ENCODE assay signal across 12 mouse cellular contexts in genomic region chr3:97690590-97690989, GRCm38 (mm10). TPM values are rescaled to one million over a fixed set of nuclear protein-coding genes. Genes with fewer than 3 reads are reported as not detected.
DNase-seq lines count a peak whose midpoint lies in the region; ATAC-seq lines count a peak whose summit lies in the region.
"Had no signal": no experiment of that assay in that cellular context is flagged by ENCODE, and none has a peak within 500 bp of the region (broad histone marks: within the 10 kb centered on the region; RNA-seq: fewer than 3 reads in every experiment).

No protein-coding gene starts in this region.

- H3K4me2 ChIP-seq in midbrain, embryonic 16.5 days (ENCODE audit: low read length) = no peak overlapping the region
- no peak overlapping the region for H3K4me2 ChIP-seq in embryonic facial prominence, embryonic 12.5 days (replicated peaks)

- 0 out of 2 replicates have a peak overlapping the region, but pooled peaks have one; percentile 13 for H3K27ac ChIP-seq in midbrain, embryonic 10.5 days (replicated peaks)
- no peak overlapping the region for H3K27ac ChIP-seq in midbrain, embryonic 16.5 days (ENCODE audit: low read length)
- no peak overlapping the region for H3K27ac ChIP-seq in embryonic facial prominence, embryonic 12.5 days

- ATAC-seq in midbrain, embryonic 16.5 days = no peak
- ATAC-seq in embryonic facial prominence, embryonic 12.5 days (ENCODE audit: insufficient number of reproducible peaks, insufficient read depth, low FRiP score, low TSS enrichment) = 0 out of 2 replicates have a peak, but pooled peaks have one; percentile 15

- no peak overlapping the region for H3K4me3 ChIP-seq in midbrain, embryonic 10.5 days
- H3K4me3 ChIP-seq in midbrain, embryonic 16.5 days (ENCODE audit: low read depth, low read length) = no peak overlapping the region
- H3K4me3 ChIP-seq in embryonic facial prominence, embryonic 12.5 days = no peak overlapping the region

- no peak overlapping the region for H3K9ac ChIP-seq in midbrain, embryonic 16.5 days (ENCODE audit: low read depth, low read length)
- no peak overlapping the region for H3K9ac ChIP-seq in embryonic facial prominence, embryonic 12.5 days

- H3K9me3 ChIP-seq in midbrain, embryonic 10.5 days (replicated peaks) = no peaks in the 10 kb centered on the region
- H3K9me3 ChIP-seq in midbrain, embryonic 16.5 days (replicated peaks; ENCODE audit: control insufficient read depth, low read length, poor library complexity, severe bottlenecking) = no peaks in the 10 kb centered on the region
- no peaks in the 10 kb centered on the region for H3K9me3 ChIP-seq in embryonic facial prominence, embryonic 12.5 days

- H3K4me1 ChIP-seq in midbrain, embryonic 10.5 days = peaks cover 11% of the 10 kb centered on the region
- no peaks in the 10 kb centered on the region for H3K4me1 ChIP-seq in midbrain, embryonic 16.5 days (ENCODE audit: control insufficient read depth, insufficient read depth, low read length)
- H3K4me1 ChIP-seq in embryonic facial prominence, embryonic 12.5 days = peaks cover 9% of the 10 kb centered on the region

- H3K27me3 ChIP-seq in midbrain, embryonic 10.5 days (ENCODE audit: low read depth, poor library complexity, severe bottlenecking) = 0 out of 2 replicates have a peak, but pooled peaks cover 7% of the 10 kb centered on the region
- H3K27me3 ChIP-seq in midbrain, embryonic 16.5 days (ENCODE audit: control insufficient read depth, insufficient read depth, low read depth, low read length) = no peaks in the 10 kb centered on the region
- no peaks in the 10 kb centered on the region for H3K27me3 ChIP-seq in embryonic facial prominence, embryonic 12.5 days

- no peaks in the 10 kb centered on the region for H3K36me3 ChIP-seq in midbrain, embryonic 10.5 days
- H3K36me3 ChIP-seq in midbrain, embryonic 16.5 days (ENCODE audit: control insufficient read depth, insufficient read depth, low read length) = peaks cover 37% of the 10 kb centered on the region
- H3K36me3 ChIP-seq in embryonic facial prominence, embryonic 12.5 days = no peaks in the 10 kb centered on the region

- WGBS in midbrain, embryonic 10.5 days = 58% methylated on average over 7 of the region's 7 CpGs
- WGBS in midbrain, embryonic 16.5 days = 69% methylated on average over 7 of the region's 7 CpGs
- 50% methylated on average over 7 of the region's 7 CpGs for WGBS in embryonic facial prominence, embryonic 12.5 days

- no peak for DNase-seq in midbrain, embryonic 10.5 days (ENCODE audit: low spot score)
- peak; percentile 66 for DNase-seq in kidney, adult 9 months
- DNase-seq in yolk sac, embryonic 10.5 days (ENCODE audit: low spot score) = peak; percentile 78
- DNase-seq in ovary, postnatal 10 days (ENCODE audit: low spot score) = no peak
- DNase-seq in urinary bladder, postnatal 25 days (ENCODE audit: low spot score) = no peak
- DNase-seq: thymus, postnatal 14 days had no signal

RNA-seq across cellular contexts. Expression of gene Gm17651, which starts 16.1 kb away (rescaled TPM):
- not detected in 2 replicates for polyA plus RNA-seq in midbrain, embryonic 10.5 days (2016; fragmentation: Nextera tagmentation; extraction: Ambion mirVana)
- not detected in 2 replicates for polyA plus RNA-seq in midbrain, embryonic 16.5 days (2015; fragmentation: Nextera tagmentation; extraction: Ambion mirVana)
- polyA plus RNA-seq in embryonic facial prominence, embryonic 12.5 days (2016; fragmentation: Nextera tagmentation; extraction: Ambion mirVana) = not detected in 2 replicates
- polyA plus RNA-seq: forebrain, embryonic 16.5 days; gonadal fat pad, adult 2 months; limb, embryonic 14.5 days; neural tube, embryonic 11.5 days had no signal

RNA-seq across cellular contexts. Expression of gene Prkab2, which starts 32.6 kb away (rescaled TPM):
- 7.0 and 8.4 TPM in 2 replicates for polyA plus RNA-seq in midbrain, embryonic 10.5 days (2016; fragmentation: Nextera tagmentation; extraction: Ambion mirVana)
- polyA plus RNA-seq in midbrain, embryonic 16.5 days (2015; fragmentation: Nextera tagmentation; extraction: Ambion mirVana) = 14.7 and 16.9 TPM in 2 replicates
- 9.6 and 10.8 TPM in 2 replicates for polyA plus RNA-seq in embryonic facial prominence, embryonic 12.5 days (2016; fragmentation: Nextera tagmentation; extraction: Ambion mirVana)

Comparison
In these comparisons a context has a peak if more than half of its experiments do, and no peak if none do; other contexts are left out.
1. DNase-seq: peak in kidney, adult 9 months (single experiment) and yolk sac, embryonic 10.5 days (single experiment); none in midbrain, embryonic 10.5 days (single experiment), ovary, postnatal 10 days (single experiment) and urinary bladder, postnatal 25 days (single experiment).